Mouse (Mus musculus): ENCODE data around the gene Aldh16a1.

- TF ChIP-seq UBTF (IDR thresholded peaks at IDR 0.05; ENCODE audit: low read depth, low read length) (no peak), POLR2A (IDR thresholded peaks at IDR 0.05; ENCODE audit: low read depth, low read length) (no peak), ZKSCAN1 (IDR thresholded peaks at IDR 0.05; ENCODE audit: borderline replicate concordance, low read depth, low read length) (no peak), CTCF (conservative IDR thresholded peaks at IDR 0.05 in 1 of 2, IDR thresholded peaks at IDR 0.05 in 1 of 2; ENCODE audit: low read depth in 2 of 2, low read length in 2 of 2) (no peak), POLR2AphosphoS2 (IDR thresholded peaks at IDR 0.05; ENCODE audit: low read depth, low read length) (no peak)
These were observed 42.4 kb downstream of the Aldh16a1 start for GRCm38 (mm10) chr7:45111940-45112339.

Data from CH12.LX (cell line).